Mouse (Mus musculus) forebrain, embryonic 13.5 days (tissue): ENCODE results near the gene Lexm. TPM values are rescaled to one million over a fixed set of nuclear protein-coding genes. Genes with fewer than 3 reads are reported as not detected.
A peak's percentile ranks its signal among the peaks of the same experiment; 100 is the strongest.

Experiments
- ATAC-seq: fragments of 200-750 bp; cut with Nextera tagmentation; 2 replicates; pipeline ENCODE4 v1.8.0; 2017
- H3K27ac ChIP-seq: fragments of 300-500 bp; sonication (generic); 2 replicates; pipeline ENCODE4 v1.5.1; 2015; ENCODE audit warnings: inconsistent platforms, mild to moderate bottlenecking, moderate library complexity
- H3K27me3 ChIP-seq: fragments of 300-500 bp; sonication (generic); 2 replicates; pipeline ENCODE4 v1.6.1; 2015; ENCODE audit warnings: mild to moderate bottlenecking, inconsistent platforms
- H3K36me3 ChIP-seq: fragments of 300-500 bp; sonication (generic); 2 replicates; pipeline ENCODE4 v1.6.1; 2015; ENCODE audit warnings: mild to moderate bottlenecking, inconsistent platforms; ENCODE audit not compliant: poor library complexity, severe bottlenecking
- H3K4me1 ChIP-seq: fragments of 300-500 bp; sonication (generic); 2 replicates; pipeline ENCODE4 v1.6.1; 2015; ENCODE audit warnings: inconsistent platforms
- H3K4me2 ChIP-seq: fragments of 300-500 bp; sonication (generic); 2 replicates; pipeline ENCODE4 v1.6.1; 2015; ENCODE audit warnings: inconsistent platforms, mild to moderate bottlenecking, moderate library complexity
- H3K4me3 ChIP-seq: fragments of 300-500 bp; sonication (generic); 2 replicates; pipeline ENCODE4 v1.5.1; 2015; ENCODE audit warnings: mild to moderate bottlenecking, inconsistent platforms
- H3K9ac ChIP-seq: fragments of 300-500 bp; sonication (generic); 2 replicates; pipeline ENCODE4 v1.6.1; 2015; ENCODE audit warnings: mild to moderate bottlenecking, inconsistent platforms
- H3K9me3 ChIP-seq: fragments of 300-500 bp; sonication (generic); replicated peaks from 2 replicates; pipeline ENCODE4 v1.6.1; 2016; ENCODE audit warnings: inconsistent platforms
- WGBS: fragments of 180-500 bp; shearing (Covaris S2); methylation state at CpG from one replicate; pipeline ENCODE4 v1.1.7; 2015; 5-methylcytosine and 5-hydroxymethylcytosine counted together
- polyA plus RNA-seq: library from polyadenylated mRNA; unstranded; fragments of >200 nt; fragmentation: Nextera tagmentation; extraction: Ambion mirVana; gene quantifications from 2 replicates; pipeline ENCODE4 v1.2.1, GENCODE M21; 2015

Gene Lexm
- 0.20 TPM in 1 of 2 replicates, not detected in the other for polyA plus RNA-seq

DNA sequence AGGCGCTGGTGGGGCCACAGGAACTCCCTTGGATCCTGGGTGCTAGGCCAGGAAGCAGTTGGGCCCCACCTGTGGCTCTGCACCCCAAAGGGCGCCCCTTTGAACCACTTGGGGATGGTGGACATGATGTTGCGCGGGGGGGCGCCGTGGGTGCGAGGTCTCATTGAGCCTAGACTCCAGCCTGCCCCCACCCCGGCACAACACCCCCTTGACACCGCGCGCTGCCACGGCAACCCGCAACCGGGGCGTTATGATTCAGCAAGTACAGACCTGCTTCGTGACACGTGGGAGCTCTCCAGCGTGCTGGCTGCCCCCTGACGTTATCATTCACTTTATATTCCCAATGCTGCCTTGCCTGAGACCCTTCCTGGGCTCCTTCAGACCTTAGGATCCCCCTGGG lies at the start of gene Lexm:
Gene Lexm (minus strand): TSS at position 186 of the 400 bp plus-strand sequence.
- Histone ChIP-seq H3K36me3 (no peaks in the 10 kb centered on the region), H3K9me3 (no peaks in the 10 kb centered on the region), H3K4me3 (peak within 1 kb of the TSS; percentile 12; the same call in 1 of the 2 replicates), H3K4me1 (peaks cover 9% of the 10 kb centered on the region), H3K27me3 (peaks cover 25% of the 10 kb centered on the region), H3K4me2 (peak within 1 kb of the TSS; percentile 53), H3K27ac (no peak within 1 kb of the TSS), H3K9ac (peak within 1 kb of the TSS; percentile 30; the same call in 1 of the 2 replicates)
- ATAC-seq: no peak
- under 1% methylated on average over 18 of the region's 19 CpGs for whole genome bisulfite sequencing

DNA sequence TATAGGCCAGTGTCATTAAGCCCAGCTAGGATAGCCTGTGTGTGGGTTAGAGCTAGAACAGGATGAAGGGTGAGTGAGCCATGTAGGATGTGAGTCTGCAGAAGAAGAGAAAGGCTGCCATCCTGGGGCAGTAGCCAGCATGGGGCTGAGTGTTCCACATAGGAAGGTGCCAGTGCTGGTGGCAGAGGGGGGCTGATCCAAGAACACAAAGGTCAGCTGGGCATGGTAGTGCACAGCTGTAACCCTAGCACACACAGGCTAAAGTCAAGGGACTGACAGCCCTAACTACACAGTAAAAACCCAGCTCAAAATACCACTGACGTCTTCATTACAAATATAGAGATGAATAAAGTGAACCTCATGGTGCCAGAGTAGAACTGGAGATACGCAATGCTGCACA lies 49.5 kb upstream of the Lexm start:
- Histone ChIP-seq H3K36me3 (peaks cover 100% of the 10 kb centered on the region), H3K27ac (no peak overlapping the region), H3K4me3 (no peak overlapping the region), H3K9ac (no peak overlapping the region), H3K9me3 (no peaks in the 10 kb centered on the region), H3K4me2 (no peak overlapping the region), H3K27me3 (no peaks in the 10 kb centered on the region), H3K4me1 (no peaks in the 10 kb centered on the region)
- WGBS: 88% methylated on average over 2 of the region's 2 CpGs
- no peak for ATAC-seq

DNA sequence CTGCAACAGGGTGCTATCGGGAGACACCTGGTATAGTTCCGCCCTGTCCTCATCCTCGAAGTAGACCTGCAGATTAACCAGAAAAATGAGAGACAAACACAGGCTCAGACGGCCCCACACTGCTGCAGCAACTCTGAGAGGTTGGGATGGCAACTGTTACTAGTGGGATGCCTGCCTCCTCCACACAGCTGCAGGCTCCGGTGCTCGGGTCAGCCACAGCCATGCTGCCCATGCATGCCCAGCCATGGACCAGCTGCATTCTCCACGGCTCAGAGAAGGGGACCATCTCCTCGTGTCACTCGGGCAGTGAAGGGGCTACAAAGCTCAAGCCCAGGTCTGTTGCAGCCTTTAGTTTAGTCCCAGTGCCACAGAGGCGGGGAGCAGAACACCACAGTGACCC lies 48.6 kb upstream of the Lexm start:
- ATAC-seq: no peak
- no peaks in the 10 kb centered on the region for H3K27me3 ChIP-seq
- no peak overlapping the region for H3K9ac ChIP-seq
- peaks cover 100% of the 10 kb centered on the region for H3K36me3 ChIP-seq
- H3K4me3 ChIP-seq: no peak overlapping the region
- no peaks in the 10 kb centered on the region for H3K9me3 ChIP-seq
- no peak overlapping the region for H3K27ac ChIP-seq
- H3K4me1 ChIP-seq: no peaks in the 10 kb centered on the region
- no peak overlapping the region for H3K4me2 ChIP-seq
- WGBS: 95% methylated on average over 10 of the region's 10 CpGs

DNA sequence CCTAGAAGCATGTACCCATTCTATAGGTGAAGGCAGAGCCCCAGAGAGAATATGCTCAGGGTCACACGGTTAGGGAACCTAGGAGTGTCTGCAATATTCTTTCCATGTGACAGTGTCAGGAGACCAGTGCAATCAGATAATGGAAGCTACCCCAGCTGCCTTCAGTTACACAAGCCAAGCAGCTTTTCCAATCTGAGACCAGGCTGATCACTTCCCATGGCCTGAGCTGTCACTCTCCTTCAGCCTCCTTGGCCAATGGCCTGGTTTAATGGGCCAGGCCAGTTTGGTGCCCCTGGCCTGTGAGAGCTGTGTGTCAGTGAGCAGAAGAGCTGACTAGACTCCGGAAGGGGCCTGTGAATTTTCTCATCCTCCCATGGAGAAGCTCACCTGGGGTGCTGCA lies 48.2 kb upstream of the Lexm start:
- Histone ChIP-seq H3K27me3 (no peaks in the 10 kb centered on the region), H3K4me2 (no peak overlapping the region), H3K27ac (no peak overlapping the region), H3K9ac (no peak overlapping the region), H3K9me3 (no peaks in the 10 kb centered on the region), H3K4me1 (no peaks in the 10 kb centered on the region), H3K4me3 (no peak overlapping the region), H3K36me3 (peaks cover 100% of the 10 kb centered on the region)
- WGBS: 96% methylated on average over 2 of the region's 2 CpGs
- ATAC-seq: no peak

DNA sequence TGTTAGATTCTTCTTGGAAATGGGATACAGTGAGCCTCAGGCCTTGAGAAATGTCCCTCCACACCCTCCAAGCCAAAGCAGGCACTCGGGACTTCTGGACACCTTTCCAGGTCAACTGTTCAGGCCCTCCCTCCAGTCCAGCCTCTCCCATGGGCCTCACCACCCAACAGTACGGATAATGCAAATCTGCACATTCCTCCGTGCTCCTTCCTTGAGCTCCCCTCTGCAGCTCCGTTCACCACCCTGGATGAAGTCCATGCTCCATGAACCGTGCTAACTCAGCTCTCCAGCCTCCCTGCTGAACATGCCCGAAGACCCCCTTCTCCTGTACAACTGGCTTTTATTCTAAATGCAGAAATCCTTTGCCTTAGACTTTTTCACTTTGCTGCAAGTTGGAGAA lies 47.7 kb upstream of the Lexm start:
- WGBS: 92% methylated on average over 6 of the region's 6 CpGs
- H3K9me3 ChIP-seq: no peaks in the 10 kb centered on the region
- H3K27ac ChIP-seq: no peak overlapping the region
- no peak overlapping the region for H3K4me3 ChIP-seq
- H3K4me1 ChIP-seq: no peaks in the 10 kb centered on the region
- no peak overlapping the region for H3K9ac ChIP-seq
- peaks cover 100% of the 10 kb centered on the region for H3K36me3 ChIP-seq
- no peak overlapping the region for H3K4me2 ChIP-seq
- no peak for ATAC-seq
- H3K27me3 ChIP-seq: no peaks in the 10 kb centered on the region

- no peak for ATAC-seq
- Histone ChIP-seq H3K4me3 (no peak overlapping the region), H3K27me3 (no peaks in the 10 kb centered on the region), H3K36me3 (peaks cover 100% of the 10 kb centered on the region), H3K9me3 (no peaks in the 10 kb centered on the region), H3K27ac (no peak overlapping the region), H3K9ac (no peak overlapping the region), H3K4me1 (no peaks in the 10 kb centered on the region), H3K4me2 (no peak overlapping the region)
- 91% methylated on average over 5 of the region's 5 CpGs for WGBS
Observed at GRCm38 (mm10) chr4:106663956-106664470, 47.0 kb upstream of the Lexm start.

DNA sequence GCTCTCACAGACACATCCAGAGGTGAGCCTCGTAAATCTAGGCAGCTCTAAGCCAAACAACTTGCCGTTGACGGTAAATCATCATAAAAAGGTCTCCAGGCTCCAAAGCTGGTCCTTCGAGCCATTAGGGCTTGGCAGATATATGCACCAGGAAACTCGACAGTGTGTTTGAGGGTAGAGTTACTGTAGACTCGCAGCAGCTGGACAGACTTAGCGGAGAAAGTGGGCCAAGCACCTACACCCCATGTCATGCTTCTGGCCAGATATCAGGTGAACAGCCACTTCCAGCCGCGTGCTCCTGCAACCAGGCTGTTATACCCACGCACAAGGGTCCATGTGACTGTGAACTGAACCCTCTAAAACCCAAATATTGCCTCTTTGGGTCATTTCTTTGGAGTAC lies 38.6 kb upstream of the Lexm start:
- peaks cover 73% of the 10 kb centered on the region for H3K36me3 ChIP-seq
- peaks cover 7% of the 10 kb centered on the region for H3K4me1 ChIP-seq
- no peak overlapping the region for H3K27ac ChIP-seq
- H3K4me2 ChIP-seq: no peak overlapping the region
- WGBS: 93% methylated on average over 10 of the region's 10 CpGs
- H3K9me3 ChIP-seq: no peaks in the 10 kb centered on the region
- ATAC-seq: no peak
- H3K9ac ChIP-seq: no peak overlapping the region
- H3K4me3 ChIP-seq: no peak overlapping the region
- H3K27me3 ChIP-seq: no peaks in the 10 kb centered on the region

DNA sequence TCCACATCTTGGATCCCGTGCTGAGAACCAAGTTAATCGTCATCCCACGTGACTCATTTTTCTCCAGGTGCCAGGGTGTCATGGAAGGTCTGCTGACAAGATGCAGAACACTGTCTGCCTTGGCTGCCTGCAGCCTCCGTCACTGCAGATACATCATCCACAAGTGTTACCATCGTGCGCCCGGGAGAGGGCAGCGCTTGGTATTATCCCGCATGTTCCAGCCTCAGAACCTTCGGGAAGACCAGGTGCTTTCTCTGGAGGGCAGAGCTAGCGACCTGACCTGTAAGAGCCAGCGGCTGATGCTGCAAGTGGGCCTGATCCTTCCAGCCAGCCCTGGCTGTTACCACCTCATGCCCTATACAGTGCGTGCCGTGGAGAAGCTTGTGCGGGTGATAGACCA lies 36.0 kb upstream of the Lexm start:
- peaks cover 10% of the 10 kb centered on the region for H3K27me3 ChIP-seq
- H3K4me2 ChIP-seq: no peak overlapping the region
- ATAC-seq: no peak
- H3K4me1 ChIP-seq: peaks cover 7% of the 10 kb centered on the region
- 94% methylated on average over 15 of the region's 15 CpGs for WGBS
- H3K9ac ChIP-seq: no peak overlapping the region
- H3K9me3 ChIP-seq: no peaks in the 10 kb centered on the region
- no peak overlapping the region for H3K27ac ChIP-seq
- peaks cover 48% of the 10 kb centered on the region for H3K36me3 ChIP-seq
- H3K4me3 ChIP-seq: no peak overlapping the region

- Histone ChIP-seq H3K36me3 (peaks cover 44% of the 10 kb centered on the region), H3K27ac (no peak overlapping the region), H3K9me3 (no peaks in the 10 kb centered on the region), H3K9ac (no peak overlapping the region), H3K4me3 (no peak overlapping the region), H3K4me2 (no peak overlapping the region), H3K4me1 (peaks cover 7% of the 10 kb centered on the region), H3K27me3 (peaks cover 15% of the 10 kb centered on the region)
- WGBS: 97% methylated on average over 3 of the region's 3 CpGs
- ATAC-seq: no peak
Observed at GRCm38 (mm10) chr4:106652546-106652945, 35.5 kb upstream of the Lexm start.

DNA sequence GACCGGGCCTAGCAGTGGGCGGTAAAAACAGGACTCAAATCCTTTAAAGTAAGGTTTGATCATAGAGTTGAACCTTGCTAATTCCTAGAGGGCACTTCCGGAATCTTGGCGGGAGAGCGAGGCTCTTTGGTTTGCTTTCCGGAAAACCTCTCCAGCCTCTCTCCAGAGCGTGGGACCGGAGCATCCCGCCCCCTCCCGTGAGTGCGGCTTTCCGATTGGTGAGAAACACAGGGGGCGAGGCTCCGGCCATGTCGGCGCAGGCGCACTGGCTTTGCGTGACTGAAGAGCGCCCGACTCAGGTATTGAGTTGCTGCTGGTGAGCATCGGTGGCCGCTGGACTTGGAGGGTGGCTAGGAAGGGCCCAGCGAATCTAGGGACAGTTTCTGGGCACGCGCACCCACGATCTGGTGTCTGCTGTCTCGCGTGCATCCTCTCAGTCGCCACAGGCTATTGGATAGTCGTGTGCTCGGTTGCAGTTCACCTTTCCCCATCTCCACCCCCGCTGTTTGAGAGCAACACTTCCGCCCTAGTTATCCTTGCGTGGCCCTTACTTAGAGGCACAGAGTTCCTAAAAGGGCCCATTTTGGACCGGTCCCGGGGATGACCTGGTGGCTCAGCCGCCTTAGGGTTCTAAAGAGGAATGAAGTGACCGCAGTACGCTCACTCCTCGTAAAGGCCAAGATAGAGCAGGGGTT lies 33.9 kb upstream of the Lexm start, which contains the start of gene Pars2:
Gene Pars2 (plus strand): TSS at position 237 of the 695 bp plus-strand sequence.
- Histone ChIP-seq H3K27ac (0 out of 2 replicates have a peak within 1 kb of the TSS, but pooled peaks have one; percentile 40), H3K27me3 (peaks cover 24% of the 10 kb centered on the region), H3K4me1 (peaks cover 7% of the 10 kb centered on the region), H3K4me2 (peak within 1 kb of the TSS; percentile 93), H3K36me3 (peaks cover 31% of the 10 kb centered on the region), H3K9ac (peak within 1 kb of the TSS; percentile 84), H3K4me3 (peak within 1 kb of the TSS; percentile 69), H3K9me3 (no peaks in the 10 kb centered on the region)
- WGBS: 3% methylated on average over 40 of the region's 40 CpGs
- peak; percentile 98 for ATAC-seq

DNA sequence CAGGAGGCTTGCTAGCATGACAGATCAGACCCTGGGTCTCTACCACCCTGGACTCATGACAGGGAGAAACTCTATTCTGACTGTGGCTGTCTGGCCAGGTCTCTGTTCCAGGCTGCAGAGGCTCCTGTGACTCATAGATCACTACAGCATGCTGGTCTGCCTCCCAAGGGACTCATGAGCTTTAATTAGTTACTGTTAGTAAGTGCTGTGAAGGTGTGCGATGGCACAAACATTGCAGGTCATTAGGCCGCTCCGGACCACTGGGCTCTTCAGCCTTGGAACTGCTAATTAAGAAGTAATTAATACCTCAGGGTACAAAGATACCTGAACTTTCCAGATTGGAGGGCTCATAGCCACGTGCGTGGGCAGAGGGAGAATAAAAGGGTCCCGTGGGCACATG lies 30.1 kb upstream of the Lexm start:
- H3K36me3 ChIP-seq: no peaks in the 10 kb centered on the region
- 67% methylated on average over 6 of the region's 6 CpGs for WGBS
- no peak overlapping the region for H3K4me2 ChIP-seq
- no peak overlapping the region for H3K9ac ChIP-seq
- ATAC-seq: no peak
- H3K27me3 ChIP-seq: peaks cover 24% of the 10 kb centered on the region
- peaks cover 7% of the 10 kb centered on the region for H3K4me1 ChIP-seq
- H3K9me3 ChIP-seq: no peaks in the 10 kb centered on the region
- no peak overlapping the region for H3K27ac ChIP-seq
- H3K4me3 ChIP-seq: no peak overlapping the region

DNA sequence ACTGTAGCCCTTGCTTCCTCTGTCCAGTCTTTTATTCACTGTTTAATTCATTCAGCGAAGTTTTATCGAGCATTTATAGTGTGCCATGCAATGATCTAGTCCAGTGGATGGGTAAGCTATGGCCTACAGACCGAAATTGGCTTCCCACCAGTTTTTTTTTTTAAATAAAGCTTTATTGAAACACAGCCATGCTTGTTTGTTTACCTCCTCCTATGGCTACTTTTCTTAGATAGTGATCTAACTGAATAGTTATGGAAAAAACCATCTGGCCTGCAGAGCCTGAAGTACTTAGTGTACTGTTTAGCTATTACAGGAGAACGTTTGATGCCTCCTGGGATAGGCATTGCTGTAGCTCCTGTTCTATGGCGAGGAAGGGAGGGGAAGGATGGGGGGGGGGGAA lies 28.8 kb upstream of the Lexm start:
- H3K4me3 ChIP-seq: no peak overlapping the region
- H3K9me3 ChIP-seq: no peaks in the 10 kb centered on the region; the same call in 1 of the 2 replicates
- no peak overlapping the region for H3K4me2 ChIP-seq
- no peaks in the 10 kb centered on the region for H3K4me1 ChIP-seq
- no peaks in the 10 kb centered on the region for H3K36me3 ChIP-seq
- ATAC-seq: no peak
- 77% methylated on average over 5 of the region's 5 CpGs for WGBS
- no peak overlapping the region for H3K9ac ChIP-seq
- no peak overlapping the region for H3K27ac ChIP-seq
- H3K27me3 ChIP-seq: peaks cover 24% of the 10 kb centered on the region
